Mouse (Mus musculus) gastrocnemius, adult 2 months (tissue): Measurements from ENCODE around the gene Morc3. TPM values are rescaled to one million over a fixed set of nuclear protein-coding genes. Genes with fewer than 3 reads are reported as not detected.
"Not testable (repeated sequence)": the region's sequence is repeated elsewhere in the genome, so short reads cannot be mapped to it uniquely, and the experiment has no call there.

Source experiments
- DNase-seq: peaks from one replicate; pipeline ENCODE4 v3.0.0; 2022
- H3K27ac ChIP-seq: fragments of 200-600 bp; 2 replicates; pipeline ENCODE4 v1.8.1; 2022; ENCODE audit warnings: mild to moderate bottlenecking
- H3K4me3 ChIP-seq: fragments of 200-600 bp; 2 replicates; pipeline ENCODE4 v1.8.1; 2022; ENCODE audit warnings: mild to moderate bottlenecking, moderate library complexity
- CTCF ChIP-seq: fragments of 200-600 bp; IDR thresholded peaks from 2 replicates; pipeline ENCODE4 v1.8.1; 2022; ENCODE audit warnings: antibody characterized with exemption, mild to moderate bottlenecking, moderate library complexity
- intact Hi-C: fragments of 180-260 bp; cut with DNase I; formaldehyde crosslinking; loops from one replicate; pipeline ENCODE4 v1.15.1; 2025
- total RNA-seq, 2 experiments: library from RNA; stranded (reverse); gene quantifications; 2 replicates each; pipeline ENCODE4 v1.2.3; 2021

The Morc3 gene
- total RNA-seq, 2 experiments from 2014 or later: 10.2 to 14.1 TPM

GRCm38 (mm10) chr16:93824799-93825198, 7.1 kb upstream of the Morc3 start:
- no peak overlapping the region for H3K4me3 ChIP-seq
- peak; percentile 19; the same call in 1 of the 2 replicates for TF ChIP-seq CTCF
- intact Hi-C loops: no loop called here
- H3K27ac ChIP-seq: no peak overlapping the region
- no peak for DNase-seq

DNA sequence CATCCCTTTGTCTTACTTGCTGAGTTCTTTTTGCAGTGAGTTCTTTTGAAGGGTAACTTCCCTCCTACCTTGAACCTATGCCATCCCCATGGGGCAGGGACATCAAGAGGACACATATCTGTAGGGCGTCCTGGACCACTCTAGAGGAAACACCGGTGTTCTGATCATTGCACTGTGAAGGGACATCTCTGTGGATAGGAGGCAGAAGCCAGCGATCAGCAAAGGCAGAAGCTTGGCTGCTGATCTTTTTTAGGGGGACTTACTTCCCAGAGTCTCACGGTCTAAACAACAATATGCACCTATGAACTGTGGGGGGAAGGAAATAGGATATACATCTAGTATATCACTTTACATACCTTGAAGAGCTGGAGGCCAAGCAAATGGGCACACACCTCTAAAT, 6.5 kb upstream of the Morc3 start:
- no peak overlapping the region for H3K4me3 ChIP-seq
- DNase-seq: no peak
- no peak overlapping the region for H3K27ac ChIP-seq
- TF ChIP-seq CTCF: no peak
- intact Hi-C loops: no loop called here

DNA sequence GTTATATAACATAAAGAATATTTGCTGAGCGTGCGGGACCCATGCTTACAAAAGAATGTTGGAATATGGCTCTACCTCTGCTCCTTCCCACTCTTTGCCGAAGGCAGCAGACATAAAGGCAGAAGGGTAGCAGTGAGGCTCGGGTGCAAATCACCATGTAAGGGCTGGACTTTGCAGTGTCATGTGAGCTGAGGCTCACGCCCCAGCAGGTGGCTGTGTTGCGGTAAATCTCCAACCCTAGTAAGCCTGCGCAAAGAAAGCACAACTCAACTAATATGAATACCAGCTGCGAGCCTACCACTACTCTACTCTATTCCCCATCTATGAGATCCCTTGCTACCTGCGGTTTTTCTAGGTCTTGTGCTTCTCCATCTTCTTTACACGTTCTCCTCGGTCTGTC, 5.9 kb upstream of the Morc3 start:
- no peak for DNase-seq
- TF ChIP-seq CTCF: no peak
- no peak overlapping the region for H3K4me3 ChIP-seq
- no peak overlapping the region for H3K27ac ChIP-seq
- intact Hi-C loops: no loop called here

DNA sequence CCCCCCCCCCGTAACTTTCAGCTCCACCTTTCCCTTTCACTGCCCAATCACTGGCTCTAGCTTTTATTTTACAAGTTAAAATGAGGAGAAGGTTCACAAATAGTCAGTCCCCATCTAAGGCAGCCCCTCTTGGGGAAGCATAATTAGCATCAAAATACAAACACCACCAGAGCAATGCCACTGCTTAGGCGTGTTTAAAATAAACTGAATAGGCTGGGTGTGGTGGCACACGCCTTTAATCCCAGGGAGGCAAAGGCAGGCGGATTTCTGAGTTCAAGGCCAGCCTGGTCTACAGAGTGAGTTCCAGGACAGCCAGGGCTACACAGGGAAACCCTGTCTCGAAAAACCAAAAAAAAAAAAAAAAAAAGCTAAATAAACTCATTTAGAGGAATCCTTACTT, 5.4 kb upstream of the Morc3 start:
- DNase-seq, H3K27ac ChIP-seq, H3K4me3 ChIP-seq, intact Hi-C loops: not testable (repeated sequence)

DNA sequence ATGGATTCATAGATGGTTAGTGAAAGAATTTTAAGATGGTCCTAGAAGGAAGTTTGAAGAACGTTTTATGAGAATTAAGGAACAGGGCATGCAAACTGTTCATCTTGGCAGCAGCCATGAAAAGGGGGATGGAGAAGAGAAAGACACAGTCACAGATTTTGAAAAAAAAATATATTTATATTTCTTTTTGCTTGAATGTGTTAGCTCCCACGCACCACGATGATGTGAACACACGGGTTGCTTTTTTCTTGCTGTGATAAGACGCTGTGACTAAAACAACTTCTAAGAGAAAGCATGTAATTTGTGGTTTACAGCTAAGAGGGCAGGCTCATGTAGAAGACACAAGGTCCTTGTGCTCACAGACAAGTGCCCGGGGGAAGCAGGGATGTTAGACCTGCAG, 5.0 kb upstream of the Morc3 start:
- intact Hi-C loops: no loop called here
- no peak for TF ChIP-seq CTCF
- H3K27ac ChIP-seq: no peak overlapping the region
- no peak for DNase-seq
- no peak overlapping the region for H3K4me3 ChIP-seq

- intact Hi-C loops: no loop called here
- DNase-seq: no peak
- no peak overlapping the region for H3K4me3 ChIP-seq
- no peak for TF ChIP-seq CTCF
- no peak overlapping the region for H3K27ac ChIP-seq
Measured at GRCm38 (mm10) chr16:93829526-93829925, 2.4 kb upstream of the Morc3 start.

DNA sequence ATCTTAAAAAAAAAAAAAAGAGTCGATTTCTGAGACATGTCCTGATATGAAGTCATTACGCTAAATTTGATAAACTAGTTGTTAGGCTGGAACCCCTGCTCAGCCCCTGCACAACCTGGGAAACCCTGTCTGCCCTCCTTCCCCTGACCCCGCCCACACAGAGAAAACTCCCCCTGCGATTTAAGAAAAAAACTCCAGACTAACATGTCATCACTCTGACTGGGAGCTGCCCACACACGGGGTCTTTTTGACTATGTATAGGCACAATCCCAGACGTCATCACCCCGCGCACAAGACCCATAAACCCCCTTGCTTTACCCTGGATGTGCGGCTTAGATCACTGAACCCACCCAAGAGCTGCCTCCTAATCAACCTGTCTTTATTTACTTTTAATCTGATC, 1.9 kb upstream of the Morc3 start:
- Histone ChIP-seq H3K27ac (no peak overlapping the region), H3K4me3 (no peak overlapping the region)
- no peak for TF ChIP-seq CTCF
- intact Hi-C loops: no loop called here
- no peak for DNase-seq

DNA sequence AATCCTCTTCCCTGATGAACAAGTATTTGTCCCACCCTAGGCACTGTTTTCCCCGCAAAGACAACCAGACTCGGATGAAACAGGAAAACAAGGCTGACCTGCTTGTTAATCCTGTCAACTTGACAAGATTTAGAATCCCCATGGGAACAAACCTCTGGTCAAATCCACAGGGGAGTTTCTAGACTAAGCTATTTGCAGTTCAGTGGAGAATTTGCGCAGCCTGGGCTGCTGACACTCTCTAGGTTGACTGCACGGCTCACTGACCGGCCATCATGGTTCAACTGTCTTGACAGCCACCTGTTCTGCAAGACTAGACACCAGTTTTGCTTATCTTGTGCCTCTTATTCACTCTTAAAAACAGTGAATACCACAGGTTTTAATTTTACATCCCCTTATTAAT, 1.0 kb upstream of the Morc3 start:
- no peak overlapping the region for H3K27ac ChIP-seq
- no peak for TF ChIP-seq CTCF
- intact Hi-C loops: no loop called here
- no peak overlapping the region for H3K4me3 ChIP-seq
- DNase-seq: no peak

DNA sequence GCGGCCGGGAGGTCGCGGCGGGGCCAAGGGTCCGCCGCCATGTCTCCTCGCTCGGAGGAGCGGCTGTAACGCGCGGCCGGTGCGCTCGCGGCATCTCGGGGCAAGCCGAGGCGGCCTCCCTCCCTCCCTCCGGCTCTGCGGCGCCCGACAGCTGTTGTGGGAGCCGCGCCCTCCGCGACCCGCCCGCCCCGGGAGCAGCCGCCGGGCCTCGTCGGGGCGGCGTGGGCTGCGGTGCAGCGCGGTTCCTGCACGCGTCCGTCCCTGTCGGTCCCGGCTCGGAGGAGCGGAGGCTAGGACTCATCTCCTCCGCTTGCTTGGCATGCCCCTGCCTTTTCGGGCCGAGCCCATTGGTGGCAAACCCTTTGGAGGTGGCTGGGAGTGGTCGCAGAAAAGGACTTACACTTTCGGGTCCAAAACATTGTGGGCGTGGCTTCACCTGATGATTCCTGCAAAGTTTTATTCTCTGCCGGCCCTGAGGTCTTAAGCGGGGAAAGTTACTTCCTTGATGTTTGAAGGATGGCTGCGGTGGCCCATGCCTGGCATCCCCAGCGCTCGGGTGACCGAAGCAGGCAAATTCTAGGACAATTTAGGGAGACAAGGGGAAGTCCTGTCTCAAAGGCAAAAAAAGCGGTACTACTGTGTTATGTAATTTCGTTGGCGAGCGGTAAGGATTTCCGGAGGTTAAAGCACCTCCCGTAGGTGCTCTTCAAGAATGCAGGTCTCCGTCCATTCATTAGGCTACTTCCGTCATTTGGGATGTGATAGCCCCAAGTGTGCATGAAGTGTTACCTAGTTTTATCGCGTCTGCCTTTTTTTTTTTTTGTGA, 743 bp downstream of the Morc3 start:
- TF ChIP-seq CTCF: no peak
- DNase-seq: no peak
- intact Hi-C loops: no loop called here

GRCm38 (mm10) chr16:93833551-93833950, 1.6 kb downstream of the Morc3 start:
- intact Hi-C loops: no loop called here
- DNase-seq: no peak
- no peak for TF ChIP-seq CTCF
- H3K27ac ChIP-seq: peak overlapping the region; percentile 96; the same call in 1 of the 2 replicates
- H3K4me3 ChIP-seq: peak overlapping the region; percentile 99

More for the DNA sequence above, 743 bp downstream of the Morc3 start:
- peak overlapping the region; percentile 99 for H3K4me3 ChIP-seq
- peak overlapping the region; percentile 96 for H3K27ac ChIP-seq

GRCm38 (mm10) chr16:93834076-93834475, 2.2 kb downstream of the Morc3 start:
- TF ChIP-seq CTCF: no peak
- no peak for DNase-seq
- H3K4me3 ChIP-seq: no peak overlapping the region; the same call in 1 of the 2 replicates
- intact Hi-C loops: no loop called here
- H3K27ac ChIP-seq: 0 out of 2 replicates have a peak overlapping the region, but pooled peaks have one; percentile 10

DNA sequence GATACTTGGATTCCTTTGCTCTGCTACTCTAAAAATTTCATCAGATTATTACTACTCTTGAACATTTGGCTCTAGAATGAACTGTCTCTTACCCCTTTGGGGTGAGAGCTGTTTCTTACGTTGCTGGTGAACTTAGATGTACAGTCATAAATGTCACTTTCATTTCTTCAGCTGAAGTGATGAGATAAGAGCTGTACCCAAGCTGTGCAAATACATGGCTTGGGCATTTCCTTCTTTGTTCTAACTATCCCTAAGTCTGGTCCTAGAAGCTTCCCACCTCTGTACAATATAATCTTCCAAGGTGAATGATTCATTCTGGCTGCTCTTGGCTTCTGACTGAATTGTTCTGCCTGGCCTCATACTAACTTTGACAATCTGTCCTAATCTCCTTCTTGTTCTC, 7.1 kb downstream of the Morc3 start:
- Histone ChIP-seq H3K4me3 (no peak overlapping the region), H3K27ac (no peak overlapping the region)
- DNase-seq: no peak
- TF ChIP-seq CTCF: no peak
- intact Hi-C loops: loop anchor here (5.0 kb wide), 1 partner anchor 43 kb away; the partner anchor contains the start of gene Chaf1b

DNA sequence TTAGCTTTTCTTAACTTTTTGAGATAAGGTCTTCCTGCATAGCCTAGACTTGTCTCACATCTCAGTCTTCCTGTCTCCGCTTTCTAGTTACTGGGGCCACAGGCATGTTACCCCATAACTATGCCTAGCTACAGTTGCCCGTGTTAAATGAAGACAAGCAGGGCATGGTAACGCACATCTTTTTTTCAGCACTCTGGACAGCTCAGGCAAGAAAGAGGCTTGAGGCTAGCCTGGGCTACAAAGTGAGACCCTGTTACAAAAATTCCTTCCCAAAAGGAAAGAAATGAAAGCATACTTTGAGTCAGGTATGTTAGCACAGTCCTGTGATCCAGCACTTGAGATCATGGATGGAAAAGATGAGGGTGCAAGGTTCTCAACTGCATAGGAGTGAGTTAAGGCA, 18.6 kb downstream of the Morc3 start:
- Histone ChIP-seq H3K4me3 (no peak overlapping the region), H3K27ac (no peak overlapping the region)
- intact Hi-C loops: loop anchor here (10.0 kb wide), 1 partner anchor 166 kb away; the partner anchor contains the start of gene Cbr3
- TF ChIP-seq CTCF: no peak
- DNase-seq: no peak

GRCm38 (mm10) chr16:93859967-93860366, 28.0 kb downstream of the Morc3 start:
- intact Hi-C loops: loop anchor here (10.0 kb wide), 1 partner anchor 175 kb away; the partner anchor contains the start of gene Cbr3
- DNase-seq: no peak
- Histone ChIP-seq H3K27ac (no peak overlapping the region), H3K4me3 (no peak overlapping the region)
- TF ChIP-seq CTCF: no peak
